Mouse (Mus musculus) spleen, postnatal 14 days (tissue): ENCODE measurements at regions not wholly inside any gene's neighbourhood (a gene's known extent, or its start where the extent isn't known, plus 50 kb on each side); places are given as distances from the start of the nearest gene placed in this dataset.

ENCODE experiments used
- DNase-seq, 2 experiments: peaks; one replicate each; pipeline ENCODE4 v3.0.0; 2021 to 2022; ENCODE audit warnings: low spot score in 2 of 2

GRCm38 (mm10) chr4:34494961-34495723 lies 55.6 kb upstream of the Akirin2 start:
- no peak for DNase-seq

DNA sequence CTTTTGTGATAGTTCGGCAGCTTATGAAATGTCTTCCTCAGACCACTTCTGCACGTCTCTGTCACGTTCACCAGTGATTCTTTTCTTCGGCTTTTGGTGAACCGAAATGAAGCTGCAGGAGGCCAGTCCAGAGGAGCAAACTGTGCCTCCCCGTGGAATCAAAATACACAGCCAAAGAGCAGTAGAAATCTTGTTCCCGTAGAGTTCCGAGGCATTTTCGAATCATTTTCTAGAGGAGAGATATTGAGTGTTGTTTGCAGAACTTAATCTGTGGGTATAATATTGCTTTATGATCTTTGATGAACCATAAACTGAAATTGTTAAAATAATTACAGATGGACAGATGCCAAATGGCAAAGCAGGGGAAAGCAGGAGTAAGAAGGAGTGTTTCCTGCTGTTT lies 52.4 kb upstream of the Akirin2 start:
- DNase-seq = no peak

GRCm38 (mm10) chr4:34498781-34499180 lies 52.0 kb upstream of the Akirin2 start:
- DNase-seq = no peak

DNA sequence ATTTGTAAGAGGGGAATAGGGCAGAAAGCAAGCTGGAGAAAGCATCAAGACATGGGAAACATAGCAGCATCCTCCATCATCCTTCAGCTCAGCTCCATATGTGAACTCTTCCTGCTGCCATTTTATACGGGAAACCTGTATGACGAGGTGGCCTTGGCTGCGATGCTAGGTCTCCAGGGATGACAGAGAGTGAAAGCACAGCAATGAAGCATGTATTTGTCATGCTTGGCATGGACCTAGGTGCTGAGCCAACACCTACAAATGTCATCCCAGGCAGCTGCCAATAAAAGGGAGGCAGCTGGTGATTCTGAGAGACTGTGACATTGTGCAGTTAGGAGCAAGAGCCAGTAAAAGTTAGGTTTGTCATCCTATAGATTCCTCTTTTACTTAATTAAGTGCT lies 51.0 kb upstream of the Akirin2 start:
- no peak for DNase-seq
